In the genomic region with DNA sequence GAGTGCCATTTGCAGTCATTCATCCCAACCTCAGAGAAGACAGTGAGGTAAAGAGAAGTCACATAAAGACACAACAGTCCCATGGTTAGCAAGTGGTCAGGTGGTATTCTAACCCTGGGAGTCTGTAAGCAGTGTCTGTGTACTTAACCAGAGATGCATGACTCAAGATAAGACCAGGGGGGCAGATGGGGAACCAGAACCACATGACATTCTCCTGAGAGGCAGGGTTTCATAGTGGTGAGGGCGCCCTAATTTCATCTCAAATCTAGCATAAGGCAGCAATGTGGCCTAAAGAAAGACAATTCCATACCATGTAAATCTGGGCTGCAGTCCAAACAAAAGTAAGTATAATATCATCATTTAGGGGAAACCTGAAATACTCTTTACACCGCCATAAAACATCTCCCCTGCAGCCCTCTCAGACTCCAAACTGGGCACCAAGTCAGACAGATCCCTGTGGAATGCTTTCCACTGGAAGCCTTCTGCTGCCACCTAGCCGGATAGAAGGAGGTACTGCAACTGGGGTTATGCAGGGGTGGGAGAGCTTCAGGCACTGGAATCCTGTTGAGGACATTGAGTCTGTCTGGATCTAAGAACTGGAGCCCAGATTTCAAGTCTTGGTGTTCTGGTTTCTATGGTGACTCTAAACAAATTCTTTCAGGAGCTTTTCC, we compare ENCODE assay signal across 8 mouse cellular contexts.
DNase-seq lines count a peak whose midpoint lies in the region; ATAC-seq and TF ChIP-seq lines count a peak whose summit lies in the region.
"Had no signal": no experiment of that assay in that cellular context is flagged by ENCODE, and none has a peak within 500 bp of the region (broad histone marks: within the 10 kb centered on the region; RNA-seq: fewer than 3 reads in every experiment).

No protein-coding gene starts in this region.

- no peaks in the 10 kb centered on the region for H3K9me3 ChIP-seq in G1E (replicated peaks)
- H3K9me3 ChIP-seq: limb, embryonic 15.5 days had no signal

- no peak overlapping the region for H3K4me3 ChIP-seq in G1E (ENCODE audit: low read depth, low read length)
- H3K4me3 ChIP-seq: limb, embryonic 15.5 days had no signal

- H3K27me3 ChIP-seq in G1E (ENCODE audit: insufficient read depth, low read length) = no peaks in the 10 kb centered on the region
- H3K27me3 ChIP-seq: limb, embryonic 15.5 days had no signal

- H3K4me1 ChIP-seq in G1E (ENCODE audit: insufficient read depth, low read depth, low read length) = no peaks in the 10 kb centered on the region
- H3K4me1 ChIP-seq: limb, embryonic 15.5 days had no signal

- peak; percentile 19; the same call in 1 of the 2 replicates for TF ChIP-seq CTCF in G1E (IDR thresholded peaks at IDR 0.05; ENCODE audit: low read depth, low read length)

- no peaks in the 10 kb centered on the region for H3K36me3 ChIP-seq in G1E (replicated peaks)
- H3K36me3 ChIP-seq: limb, embryonic 15.5 days had no signal

- no peak for ATAC-seq in G1E (ENCODE audit: extremely low read depth, insufficient number of reproducible peaks, low FRiP score, poor library complexity, severe bottlenecking)

- intact Hi-C loops in heart, postnatal 36 days (cut with DNase I) = loop anchor here (1.0 to 2.0 kb wide), 3 partner anchors 51 to 264 kb away; no protein-coding TSS in a partner anchor

- no peak for DNase-seq in G1E (ENCODE audit: low spot score)
- DNase-seq in adrenal gland, adult 2 months = peak; percentile 67
- DNase-seq in embryo, embryonic 11.5 days (ENCODE audit: low read depth, low spot score) = peak; percentile 38
- DNase-seq in heart, postnatal 36 days = peak; percentile 31 to 54
- peak; percentile 65 to 70 for DNase-seq in layer of hippocampus, adult 8-10 months (ENCODE audit: low spot score in 2 of 2)
- DNase-seq in lung, postnatal 14 days = peak; percentile 61
- peak; percentile 1 for DNase-seq in skeletal muscle tissue, adult 2 months (ENCODE audit: low read depth, low spot score)
